Mouse (Mus musculus): ENCODE data around the gene Rgs18.
A peak's percentile ranks its signal among the peaks of the same experiment; 100 is the strongest.

Rgs18 gene

GRCm38 (mm10) chr1:144775331-144775730 is at the start of gene Rgs18:
Rgs18 (minus strand) TSS chr1:144775435.
- DNase-seq (ENCODE audit: low spot score in 2 of 2): no peak

GRCm38 (mm10) chr1:144774394-144774793 is 841 bp downstream of the Rgs18 start:
- DNase-seq (ENCODE audit: low spot score in 2 of 2): no peak

GRCm38 (mm10) chr1:144766218-144766617 is 9.0 kb downstream of the Rgs18 start:
- no peak for DNase-seq (ENCODE audit: low spot score in 2 of 2)

- no peak for DNase-seq (ENCODE audit: low spot score in 2 of 2)
These were observed 14.4 kb downstream of the Rgs18 start for GRCm38 (mm10) chr1:144760792-144761191.

- DNase-seq (ENCODE audit: low spot score in 2 of 2): no peak
These were observed 24.5 kb downstream of the Rgs18 start for GRCm38 (mm10) chr1:144750763-144751162.

GRCm38 (mm10) chr1:144746182-144746581 is 29.1 kb downstream of the Rgs18 start:
- DNase-seq (ENCODE audit: low spot score in 2 of 2): peak in 1 of 2 experiments; percentile 23

GRCm38 (mm10) chr1:144737739-144738138 is 37.5 kb downstream of the Rgs18 start:
- no peak for DNase-seq (ENCODE audit: low spot score in 2 of 2)

- DNase-seq (ENCODE audit: low spot score in 2 of 2): no peak
These were observed 54.5 kb downstream of the Rgs18 start for GRCm38 (mm10) chr1:144720736-144721135.

- DNase-seq (ENCODE audit: low spot score in 2 of 2): no peak
These were observed 70.9 kb downstream of the Rgs18 start for GRCm38 (mm10) chr1:144704373-144704772.

All from right cerebral cortex, postnatal 36 days (tissue).